Mouse (Mus musculus): ENCODE measurements around the gene Josd2.
A peak's percentile ranks its signal among the peaks of the same experiment; 100 is the strongest.

Josd2 gene

GRCm38 (mm10) chr7:44474419-44474818 is 6.6 kb downstream of the Josd2 start:
- DNase-seq = no peak

GRCm38 (mm10) chr7:44475046-44475614 is 7.3 kb downstream of the Josd2 start:
- no peak for DNase-seq

- no peak for DNase-seq
Observed at GRCm38 (mm10) chr7:44482836-44483435, 15.2 kb downstream of the Josd2 start.

- peak in 1 of 2 experiments; percentile 1 for DNase-seq
Observed at GRCm38 (mm10) chr7:44484109-44484508, 16.3 kb downstream of the Josd2 start.

GRCm38 (mm10) chr7:44484841-44485571 is 17.2 kb downstream of the Josd2 start:
- DNase-seq = peak; percentile 51 to 71

GRCm38 (mm10) chr7:44485572-44486195 is 17.9 kb downstream of the Josd2 start:
- DNase-seq = no peak

- DNase-seq = peak in 1 of 2 experiments; percentile 2
Observed at GRCm38 (mm10) chr7:44486927-44487575, 19.3 kb downstream of the Josd2 start.

GRCm38 (mm10) chr7:44487936-44488335 is 20.2 kb downstream of the Josd2 start:
- DNase-seq = peak in 1 of 2 experiments; percentile 2

GRCm38 (mm10) chr7:44488545-44488944 is 20.8 kb downstream of the Josd2 start:
- DNase-seq = peak in 1 of 2 experiments; percentile 2

GRCm38 (mm10) chr7:44490281-44490680 is 22.5 kb downstream of the Josd2 start:
- no peak for DNase-seq

GRCm38 (mm10) chr7:44491391-44491790 is 23.6 kb downstream of the Josd2 start:
- DNase-seq = no peak

GRCm38 (mm10) chr7:44492166-44492826 is 24.5 kb downstream of the Josd2 start:
- peak in 1 of 2 experiments; percentile 4 for DNase-seq

GRCm38 (mm10) chr7:44494681-44495080 is 26.9 kb downstream of the Josd2 start:
- peak in 1 of 2 experiments; percentile 4 for DNase-seq

- peak in 1 of 2 experiments; percentile 2 for DNase-seq
Observed at GRCm38 (mm10) chr7:44495086-44495485, 27.3 kb downstream of the Josd2 start.

- DNase-seq = peak; percentile 96 to 97
Observed at GRCm38 (mm10) chr7:44495992-44496770, 28.4 kb downstream of the Josd2 start, which contains the start of the genes Emc10 and Fam71e1. Gene Emc10 (minus strand): TSS chr7:44496529. Gene Fam71e1 (plus strand): TSS chr7:44496581.

GRCm38 (mm10) chr7:44496771-44497109 is 29.0 kb downstream of the Josd2 start:
- no peak for DNase-seq

- DNase-seq = no peak
Observed at GRCm38 (mm10) chr7:44497361-44498055, 29.7 kb downstream of the Josd2 start.

GRCm38 (mm10) chr7:44498922-44499321 is 31.1 kb downstream of the Josd2 start:
- DNase-seq = no peak

GRCm38 (mm10) chr7:44500046-44500445 is 32.3 kb downstream of the Josd2 start:
- no peak for DNase-seq

GRCm38 (mm10) chr7:44501563-44502115 is 33.9 kb downstream of the Josd2 start:
- peak; percentile 45 to 74 for DNase-seq

All from spleen, adult 18-20 months (tissue).